Mouse (Mus musculus) right cerebral cortex, postnatal 14 days (tissue): ENCODE measurements around the gene Pdzd2.

Source experiments
- DNase-seq: peaks from one replicate; pipeline ENCODE4 v3.0.0; 2022

Pdzd2 gene

GRCm38 (mm10) chr15:12728381-12728780, 11.3 kb downstream of the Pdzd2 start:
- no peak for DNase-seq

GRCm38 (mm10) chr15:12725256-12725655, 14.5 kb downstream of the Pdzd2 start:
- DNase-seq = no peak

GRCm38 (mm10) chr15:12721684-12722500, 17.8 kb downstream of the Pdzd2 start:
- no peak for DNase-seq

- DNase-seq = no peak
Observed at GRCm38 (mm10) chr15:12718819-12719218, 20.9 kb downstream of the Pdzd2 start.

GRCm38 (mm10) chr15:12717410-12717809, 22.3 kb downstream of the Pdzd2 start:
- no peak for DNase-seq

- no peak for DNase-seq
Observed at GRCm38 (mm10) chr15:12716881-12717280, 22.8 kb downstream of the Pdzd2 start.

GRCm38 (mm10) chr15:12714322-12714721, 25.4 kb downstream of the Pdzd2 start:
- DNase-seq = no peak

- no peak for DNase-seq
Observed at GRCm38 (mm10) chr15:12713216-12713615, 26.5 kb downstream of the Pdzd2 start.

- no peak for DNase-seq
Observed at GRCm38 (mm10) chr15:12710036-12710435, 29.7 kb downstream of the Pdzd2 start.

GRCm38 (mm10) chr15:12708297-12708696, 31.4 kb downstream of the Pdzd2 start:
- DNase-seq = no peak

- no peak for DNase-seq
Observed at GRCm38 (mm10) chr15:12706902-12707301, 32.8 kb downstream of the Pdzd2 start.

GRCm38 (mm10) chr15:12700367-12700766, 39.4 kb downstream of the Pdzd2 start:
- DNase-seq = no peak

- no peak for DNase-seq
Observed at GRCm38 (mm10) chr15:12697741-12698140, 42.0 kb downstream of the Pdzd2 start.

GRCm38 (mm10) chr15:12696889-12697288, 42.8 kb downstream of the Pdzd2 start:
- no peak for DNase-seq

- DNase-seq = no peak
Observed at GRCm38 (mm10) chr15:12689716-12690381, 49.9 kb downstream of the Pdzd2 start.

- DNase-seq = no peak
Observed at GRCm38 (mm10) chr15:12682549-12682948, 57.2 kb downstream of the Pdzd2 start.

- DNase-seq = no peak
Observed at GRCm38 (mm10) chr15:12681891-12682290, 57.8 kb downstream of the Pdzd2 start.

GRCm38 (mm10) chr15:12680750-12681149, 59.0 kb downstream of the Pdzd2 start:
- DNase-seq = peak; percentile 41

GRCm38 (mm10) chr15:12679996-12680395, 59.7 kb downstream of the Pdzd2 start:
- DNase-seq = no peak

GRCm38 (mm10) chr15:12678540-12679112, 61.1 kb downstream of the Pdzd2 start:
- DNase-seq = no peak

GRCm38 (mm10) chr15:12675366-12675765, 64.4 kb downstream of the Pdzd2 start:
- DNase-seq = no peak

- DNase-seq = no peak
Observed at GRCm38 (mm10) chr15:12674026-12674425, 65.7 kb downstream of the Pdzd2 start.

GRCm38 (mm10) chr15:12667760-12668520, 71.8 kb downstream of the Pdzd2 start:
- DNase-seq = no peak
